Mouse (Mus musculus): ENCODE results near the gene Aqp9.
"Not testable (repeated sequence)": the region's sequence is repeated elsewhere in the genome, so short reads cannot be mapped to it uniquely, and the experiment has no call there.

The Aqp9 gene

GRCm38 (mm10) chr9:71138936-71139335 is 29.5 kb downstream of the Aqp9 start:
- peak; percentile 8 to 15 for DNase-seq

GRCm38 (mm10) chr9:71137267-71137945 is 31.1 kb downstream of the Aqp9 start:
- no peak for DNase-seq

- DNase-seq, result no peak
Observed at GRCm38 (mm10) chr9:71135073-71135472, 33.4 kb downstream of the Aqp9 start.

- no peak for DNase-seq
Observed at GRCm38 (mm10) chr9:71133190-71133589, 35.3 kb downstream of the Aqp9 start.

- no peak for DNase-seq
Observed at GRCm38 (mm10) chr9:71131822-71132221, 36.7 kb downstream of the Aqp9 start.

- peak; percentile 65 to 79 for DNase-seq
Observed at GRCm38 (mm10) chr9:71128911-71129310, 39.6 kb downstream of the Aqp9 start.

GRCm38 (mm10) chr9:71126205-71126604 is 42.3 kb downstream of the Aqp9 start:
- DNase-seq, result peak; percentile 19 to 30

GRCm38 (mm10) chr9:71123095-71123494 is 45.4 kb downstream of the Aqp9 start:
- not testable (repeated sequence) for DNase-seq

- no peak for DNase-seq
Observed at GRCm38 (mm10) chr9:71120924-71121323, 47.6 kb downstream of the Aqp9 start.

GRCm38 (mm10) chr9:71113166-71113565 is 55.3 kb downstream of the Aqp9 start:
- peak; percentile 4 to 26 for DNase-seq

- no peak for DNase-seq
Observed at GRCm38 (mm10) chr9:71103521-71103920, 65.0 kb downstream of the Aqp9 start.

GRCm38 (mm10) chr9:71094066-71094465 is 74.4 kb downstream of the Aqp9 start:
- DNase-seq, result no peak

GRCm38 (mm10) chr9:71092038-71092437 is 76.4 kb downstream of the Aqp9 start:
- DNase-seq, result peak; percentile 34 to 59

GRCm38 (mm10) chr9:71079201-71079600 is 89.3 kb downstream of the Aqp9 start:
- no peak for DNase-seq

- DNase-seq, result no peak
Observed at GRCm38 (mm10) chr9:71077251-71077825, 91.1 kb downstream of the Aqp9 start.

GRCm38 (mm10) chr9:71076201-71076648 is 92.3 kb downstream of the Aqp9 start:
- DNase-seq, result no peak

- DNase-seq, result peak; percentile 27 to 78
Observed at GRCm38 (mm10) chr9:71073831-71074230, 94.7 kb downstream of the Aqp9 start.

- no peak for DNase-seq
Observed at GRCm38 (mm10) chr9:71073076-71073475, 95.4 kb downstream of the Aqp9 start.

- no peak for DNase-seq
Observed at GRCm38 (mm10) chr9:71072502-71072901, 96.0 kb downstream of the Aqp9 start.

- no peak for DNase-seq
Observed at GRCm38 (mm10) chr9:71071581-71072330, 96.7 kb downstream of the Aqp9 start.

- DNase-seq, result no peak
Observed at GRCm38 (mm10) chr9:71070628-71071027, 97.9 kb downstream of the Aqp9 start.

GRCm38 (mm10) chr9:71068866-71069390 is 99.6 kb downstream of the Aqp9 start:
- no peak for DNase-seq

GRCm38 (mm10) chr9:71067156-71067555 is 101.3 kb downstream of the Aqp9 start:
- no peak for DNase-seq

- DNase-seq, result no peak
Observed at GRCm38 (mm10) chr9:71066491-71066890, 102.0 kb downstream of the Aqp9 start.
